10 mouse cellular contexts compared by ENCODE assay signal in the genomic region with DNA sequence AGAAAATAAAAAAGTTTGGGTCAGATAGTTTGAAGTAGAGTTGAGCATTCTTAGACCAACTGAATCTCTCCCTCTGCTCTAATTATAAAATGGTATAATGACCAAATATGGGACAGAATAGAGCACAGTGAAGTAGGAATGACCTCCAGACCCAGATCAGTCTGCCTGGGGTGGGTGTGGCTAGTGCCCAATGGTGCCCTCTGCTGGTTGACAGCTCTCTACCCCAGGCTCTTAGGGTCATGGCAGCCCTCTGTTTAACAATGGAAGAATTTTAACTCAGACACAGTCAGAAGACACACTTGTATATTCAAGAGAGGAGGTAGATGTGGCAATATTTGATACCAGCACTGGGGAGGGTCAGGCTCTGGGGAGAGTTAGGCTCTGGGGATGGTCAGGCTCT. TPM values are rescaled to one million over a fixed set of nuclear protein-coding genes. Genes with fewer than 3 reads are reported as not detected.
A peak's percentile ranks its signal among the peaks of the same experiment; 100 is the strongest.
DNase-seq lines count a peak whose midpoint lies in the region; ATAC-seq and TF ChIP-seq lines count a peak whose summit lies in the region.
"Had no signal": no experiment of that assay in that cellular context is flagged by ENCODE, and none has a peak within 500 bp of the region (broad histone marks: within the 10 kb centered on the region; RNA-seq: fewer than 3 reads in every experiment).

No protein-coding gene starts in this region.

- no peak; the same call in 1 of the 2 replicates for TF ChIP-seq RAD21 in MEL (IDR thresholded peaks at IDR 0.05; ENCODE audit: low read depth, low read length)

- H3K4me1 ChIP-seq in kidney, adult 2 months (ENCODE audit: control insufficient read depth, insufficient read depth, low read length): no peaks in the 10 kb centered on the region
- H3K4me1 ChIP-seq in MEL (ENCODE audit: control insufficient read depth in 1 of 2, insufficient read depth in 2 of 2, low read length in 2 of 2): no peaks in the 10 kb centered on the region
- H3K4me1 ChIP-seq: lung, embryonic 15.5 days had no signal

- no peak overlapping the region for H3K9ac ChIP-seq in MEL (ENCODE audit: control insufficient read depth, low read depth, low read length, poor library complexity, severe bottlenecking)
- H3K9ac ChIP-seq: lung, embryonic 15.5 days had no signal

- no peak overlapping the region for H3K27ac ChIP-seq in kidney, adult 2 months (ENCODE audit: insufficient read depth, low read depth, low read length)
- no peak overlapping the region for H3K27ac ChIP-seq in MEL (ENCODE audit: control insufficient read depth, low read depth, low read length)
- H3K27ac ChIP-seq: lung, embryonic 15.5 days had no signal

- peak; percentile 42 for DNase-seq in kidney, adult 2 months
- no peak for DNase-seq in kidney, postnatal 14 days
- DNase-seq in MEL (ENCODE audit: low read depth, low spot score): peak; percentile 49
- DNase-seq in naive thymus-derived CD4-positive, alpha-beta T cell, adult 2 months (ENCODE audit: low read depth): peak; percentile 64
- no peak for DNase-seq in heart, postnatal 25 days (ENCODE audit: low spot score)
- DNase-seq in layer of hippocampus, postnatal 36 days: no peak
- no peak for DNase-seq in MN1 (ENCODE audit: low spot score)

- H3K9me3 ChIP-seq in MEL (replicated peaks; ENCODE audit: insufficient read depth, low read length): no peaks in the 10 kb centered on the region
- H3K9me3 ChIP-seq: lung, embryonic 15.5 days had no signal

- H3K36me3 ChIP-seq in kidney, adult 2 months (ENCODE audit: control insufficient read depth, insufficient read depth, low read length): peaks cover 1% of the 10 kb centered on the region
- H3K36me3 ChIP-seq in MEL (ENCODE audit: control insufficient read depth in 1 of 2, insufficient read depth in 2 of 2, low read length in 2 of 2): peaks cover 0 to 3% of the 10 kb centered on the region in 2 experiments; a peak in 1 of 4 replicates

- TF ChIP-seq CTCF in kidney, adult 2 months (conservative IDR thresholded peaks at IDR 0.05; ENCODE audit: insufficient read depth, insufficient read length, low read depth, low read length): peak; percentile 68
- TF ChIP-seq CTCF in MEL (IDR thresholded peaks at IDR 0.05 in 2 of 3, conservative IDR thresholded peaks at IDR 0.05 in 1 of 3; ENCODE audit: control insufficient read depth in 1 of 3, insufficient read depth in 1 of 3, low read depth in 2 of 3, low read length in 3 of 3, poor library complexity in 1 of 3, severe bottlenecking in 1 of 3): peak; percentile 43 to 67 (median 57)

- no peak for TF ChIP-seq EP300 in MEL (IDR thresholded peaks at IDR 0.05; ENCODE audit: low read depth in 1 of 2, low read length in 2 of 2)

- H3K79me2 ChIP-seq in MEL (ENCODE audit: control insufficient read depth, insufficient read depth, low read length, poor library complexity): no peaks in the 10 kb centered on the region

- H3K27me3 ChIP-seq in kidney, adult 2 months (replicated peaks; ENCODE audit: control insufficient read depth, insufficient read depth, low read length): no peaks in the 10 kb centered on the region
- H3K27me3 ChIP-seq in MEL (ENCODE audit: control insufficient read depth in 1 of 2, insufficient read depth in 2 of 2, low read length in 2 of 2): no peaks in the 10 kb centered on the region
- H3K27me3 ChIP-seq: lung, embryonic 15.5 days had no signal

- intact Hi-C loops in heart, postnatal 25 days (cut with DNase I): no loop called here

- H3K4me3 ChIP-seq in kidney, adult 2 months (ENCODE audit: insufficient read depth, low read depth, low read length): no peak overlapping the region
- H3K4me3 ChIP-seq in MEL (ENCODE audit: control insufficient read depth in 1 of 2, insufficient read depth in 1 of 2, low read depth in 2 of 2, low read length in 2 of 2): no peak overlapping the region
- H3K4me3 ChIP-seq: lung, embryonic 15.5 days had no signal

- TF ChIP-seq POLR2A in kidney, adult 2 months (IDR thresholded peaks at IDR 0.05; ENCODE audit: low read depth, low read length): no peak
- TF ChIP-seq POLR2A in MEL (IDR thresholded peaks at IDR 0.05; ENCODE audit: control insufficient read depth in 1 of 2, insufficient read depth in 1 of 2, low read depth in 1 of 2, low read length in 2 of 2, poor library complexity in 1 of 2): no peak

- peak; percentile 79 for ATAC-seq in granulocyte monocyte progenitor cell, adult 5-6 weeks (replicated peaks; ENCODE audit: poor library complexity, severe bottlenecking)

TF ChIP-seq in MEL, 35 proteins besides CTCF, POLR2A, EP300 and RAD21:
- peak; percentile 22 for TF ChIP-seq SMC3 (IDR thresholded peaks at IDR 0.05; ENCODE audit: low read depth, low read length)
- TF ChIP-seq MYB (IDR thresholded peaks at IDR 0.05; ENCODE audit: low read depth, low read length): no peak
- no peak for TF ChIP-seq GABPA (IDR thresholded peaks at IDR 0.05; ENCODE audit: low read depth, low read length)

RNA-seq across cellular contexts. Expression of a gene that starts 16.1 kb away (rescaled TPM):
- polyA plus RNA-seq in kidney, adult 2 months (2012; rRNA removed): 6.6 and 7.4 TPM in 2 replicates
- total RNA-seq in MEL (2012; rRNA removed): 5.9 TPM in 2 replicates
- polyA plus RNA-seq in MEL (2012; ENCODE audit: insufficient read depth in 1 of 2, insufficient read length in 2 of 2, low read depth in 1 of 2, low replicate concordance in 2 of 2, missing spikeins in 1 of 2): 1 to 10 TPM in 1 of 2 experiments, not detected in 1; 6.9 TPM
- 12.2 and 13.2 TPM in 2 replicates for total RNA-seq in granulocyte monocyte progenitor cell, adult 5-6 weeks (2014; fragmentation: Nextera tagmentation)
- 10.7 and 12.5 TPM in 2 replicates for total RNA-seq in granulocyte monocyte progenitor cell, adult 5-6 weeks (2017)
- 10 to 100 TPM; 10.2 to 11.3 TPM for total RNA-seq in heart, postnatal 25 days (2021)
- total RNA-seq in layer of hippocampus, postnatal 36 days (2021): 10 to 100 TPM; 15.2 to 16.5 TPM

RNA-seq across cellular contexts. Expression of a gene that starts 45.4 kb away (rescaled TPM):
- 577 and 854 TPM in 2 replicates for polyA plus RNA-seq in kidney, adult 2 months (2012; rRNA removed)
- total RNA-seq in MEL (2012; rRNA removed): 108 and 135 TPM in 2 replicates
- 1,000 to 10,000 TPM in 1 of 2 experiments, 100 to 1,000 TPM in 1; 229 to 1,161 TPM for polyA plus RNA-seq in MEL (2012; ENCODE audit: insufficient read depth in 1 of 2, insufficient read length in 2 of 2, low read depth in 1 of 2, low replicate concordance in 2 of 2, missing spikeins in 1 of 2)
- 1,957 and 2,269 TPM in 2 replicates for total RNA-seq in granulocyte monocyte progenitor cell, adult 5-6 weeks (2014; fragmentation: Nextera tagmentation)
- total RNA-seq in granulocyte monocyte progenitor cell, adult 5-6 weeks (2017): 1,824 and 1,957 TPM in 2 replicates
- 100 to 1,000 TPM; 132 to 152 TPM for total RNA-seq in heart, postnatal 25 days (2021)
- total RNA-seq in layer of hippocampus, postnatal 36 days (2021): 100 to 1,000 TPM in 1 of 2 experiments, 10 to 100 TPM in 1; 99.2 to 107 TPM

RNA-seq across cellular contexts. Expression of a gene that starts 58.4 kb away (rescaled TPM):
- 0.12 TPM in 1 of 2 replicates, not detected in the other for polyA plus RNA-seq in kidney, adult 2 months (2012; rRNA removed)
- not detected in 2 replicates for total RNA-seq in MEL (2012; rRNA removed)
- under 1 TPM in 1 of 2 experiments, not detected in 1; 0.04 TPM for polyA plus RNA-seq in MEL (2012; ENCODE audit: insufficient read depth in 1 of 2, insufficient read length in 2 of 2, low read depth in 1 of 2, low replicate concordance in 2 of 2, missing spikeins in 1 of 2)
- 0.56 TPM in 1 of 2 replicates, not detected in the other for total RNA-seq in granulocyte monocyte progenitor cell, adult 5-6 weeks (2014; fragmentation: Nextera tagmentation)
- not detected in 2 replicates for total RNA-seq in granulocyte monocyte progenitor cell, adult 5-6 weeks (2017)
- total RNA-seq in heart, postnatal 25 days (2021): not detected
- not detected for total RNA-seq in layer of hippocampus, postnatal 36 days (2021)
- total RNA-seq: adrenal gland, postnatal 4 days had no signal
- polyA plus RNA-seq: lung, embryonic 15.5 days had no signal

Comparison
In these comparisons a context has a peak if more than half of its experiments do, and no peak if none do; other contexts are left out.
1. DNase-seq: peak in kidney, adult 2 months (single experiment), MEL (single experiment) and naive thymus-derived CD4-positive, alpha-beta T cell, adult 2 months (single experiment); none in kidney, postnatal 14 days (single experiment), heart, postnatal 25 days (single experiment), layer of hippocampus, postnatal 36 days (0 of 2) and MN1 (single experiment).
2. RNA of a gene that starts 45.4 kb away (total RNA-seq): 1,824 to 2,269 TPM in granulocyte monocyte progenitor cell, adult 5-6 weeks; 132 to 152 TPM in heart, postnatal 25 days, 108 to 135 TPM in MEL and 99.2 to 107 TPM in layer of hippocampus, postnatal 36 days; every median in the first group is over 10 times any median in the second.